Mouse (Mus musculus) kidney, adult 2 months (tissue): ENCODE data around the gene Cd244a. TPM values are rescaled to one million over a fixed set of nuclear protein-coding genes. Genes with fewer than 3 reads are reported as not detected.

Source experiments
- DNase-seq: peaks from one replicate; pipeline ENCODE4 v3.0.0; 2021
- H3K27ac ChIP-seq: fragments of 200-500 bp; 2 replicates; pipeline ENCODE4 v1.5.1; 2012; ENCODE audit warnings: low read depth, low read length, control low read depth, inconsistent platforms; ENCODE audit not compliant: insufficient read depth
- H3K27me3 ChIP-seq: fragments of 200-500 bp; replicated peaks from 2 replicates; pipeline ENCODE4 v1.6.1; 2012; ENCODE audit warnings: mild to moderate bottlenecking, moderate library complexity, low read length, inconsistent platforms; ENCODE audit not compliant: control insufficient read depth, insufficient read depth
- H3K36me3 ChIP-seq: fragments of 200-500 bp; 2 replicates; pipeline ENCODE4 v1.6.1; 2012; ENCODE audit warnings: mild to moderate bottlenecking, moderate library complexity, low read length, inconsistent platforms; ENCODE audit not compliant: control insufficient read depth, insufficient read depth
- H3K4me1 ChIP-seq: fragments of 200-500 bp; 2 replicates; pipeline ENCODE4 v1.6.1; 2011; ENCODE audit warnings: low read length; ENCODE audit not compliant: control insufficient read depth, insufficient read depth
- H3K4me3 ChIP-seq: fragments of 200-500 bp; 2 replicates; pipeline ENCODE4 v1.5.1; 2011; ENCODE audit warnings: mild to moderate bottlenecking, low read depth, low read length, control low read depth; ENCODE audit not compliant: insufficient read depth
- CTCF ChIP-seq: fragments of 200-500 bp; conservative IDR thresholded peaks from 2 replicates; pipeline ENCODE4 v1.5.1; 2011; ENCODE audit warnings: low read depth, mild to moderate bottlenecking, control low read depth, low read length, moderate library complexity, mixed read lengths; ENCODE audit not compliant: insufficient read depth, insufficient read length
- POLR2A ChIP-seq: fragments of 200-500 bp; IDR thresholded peaks from one replicate; pipeline ENCODE4 v1.6.1; 2011; ENCODE audit warnings: low read depth, low read length, control low read depth
- WGBS: fragments of 180-500 bp; shearing (Covaris S2); methylation state at CpG from one replicate; pipeline ENCODE4 v1.1.7; 2018; 5-methylcytosine and 5-hydroxymethylcytosine counted together
- polyA plus RNA-seq: library from polyadenylated mRNA; depleted of rRNA; stranded (reverse); fragments of >200 nt; gene quantifications from 2 replicates; pipeline ENCODE4 v1.2.3, GENCODE M21; 2012

The Cd244a gene
- polyA plus RNA-seq, 1 experiment, result 0.53 TPM

DNA sequence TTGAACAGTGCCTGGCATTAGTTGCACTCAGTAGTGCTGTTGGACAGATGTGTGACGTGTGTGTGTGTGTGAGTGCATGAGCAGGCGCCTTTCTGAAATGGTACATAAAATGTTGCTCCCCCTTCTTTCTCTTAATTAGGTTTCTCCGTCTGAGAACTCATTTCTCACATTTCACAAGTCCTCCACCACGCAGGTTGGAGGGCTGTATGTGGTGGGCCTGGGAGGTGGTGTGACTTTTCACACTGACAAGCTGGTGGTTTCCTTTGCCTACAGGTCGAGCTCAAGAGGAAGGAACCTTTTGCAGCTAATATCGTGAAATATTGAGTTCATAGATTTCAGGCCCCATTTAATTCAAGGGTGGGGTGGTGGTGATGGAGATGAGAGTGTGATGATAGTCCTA, 70.2 kb downstream of the Cd244a start:
- H3K4me1 ChIP-seq, result no peaks in the 10 kb centered on the region
- no peak for DNase-seq
- H3K36me3 ChIP-seq, result no peaks in the 10 kb centered on the region
- no peaks in the 10 kb centered on the region for H3K27me3 ChIP-seq
- no peak for TF ChIP-seq POLR2A
- TF ChIP-seq CTCF, result no peak
- no peak overlapping the region for H3K27ac ChIP-seq
- no peak overlapping the region for H3K4me3 ChIP-seq
- 33% methylated on average over 6 of the region's 6 CpGs for WGBS

DNA sequence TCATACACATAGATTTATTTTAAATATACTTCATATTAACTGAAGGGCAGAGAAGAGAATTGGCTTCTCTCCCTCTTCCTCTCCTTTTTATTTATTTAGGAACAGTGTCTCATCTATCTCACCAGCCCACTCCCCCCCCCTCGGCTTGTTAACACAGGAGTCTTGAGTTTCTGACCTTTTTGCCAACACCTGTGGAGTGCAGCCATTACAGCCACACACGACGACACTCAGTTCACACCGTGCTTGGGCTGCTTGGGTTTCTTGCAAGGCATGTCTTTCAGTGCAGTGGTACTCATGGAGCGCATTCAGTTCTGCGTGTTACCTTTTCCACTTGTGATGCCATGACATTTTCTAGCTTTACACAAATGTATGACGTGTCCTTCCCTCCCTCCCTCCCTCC, 71.0 kb downstream of the Cd244a start:
- Histone ChIP-seq H3K27me3 (no peaks in the 10 kb centered on the region), H3K4me1 (no peaks in the 10 kb centered on the region), H3K36me3 (no peaks in the 10 kb centered on the region), H3K27ac (no peak overlapping the region), H3K4me3 (no peak overlapping the region)
- no peak for DNase-seq
- 37% methylated on average over 7 of the region's 7 CpGs for whole genome bisulfite sequencing
- no peak for TF ChIP-seq CTCF
- no peak for TF ChIP-seq POLR2A

DNA sequence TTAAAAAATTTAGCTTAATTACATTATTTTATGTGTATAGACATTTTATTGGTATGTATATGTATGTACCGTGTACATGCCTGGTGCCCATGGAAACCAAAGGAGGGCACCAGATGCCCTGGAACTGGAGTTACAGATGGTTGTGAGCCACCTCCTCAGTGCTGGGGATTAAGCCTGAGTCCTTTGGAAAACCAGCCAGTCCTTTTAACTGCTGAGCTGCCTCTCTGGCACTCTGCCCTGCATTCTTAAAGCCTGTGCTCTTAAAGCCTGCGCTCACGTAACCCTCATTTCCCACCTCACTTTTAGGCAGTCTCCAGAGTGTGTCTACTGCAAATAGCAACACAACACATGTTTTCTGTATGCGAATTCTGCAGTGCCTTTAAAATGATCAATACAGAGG, 71.9 kb downstream of the Cd244a start:
- Histone ChIP-seq H3K36me3 (no peaks in the 10 kb centered on the region), H3K27me3 (no peaks in the 10 kb centered on the region), H3K27ac (no peak overlapping the region), H3K4me3 (no peak overlapping the region), H3K4me1 (no peaks in the 10 kb centered on the region)
- no peak for DNase-seq
- TF ChIP-seq POLR2A (no peak), CTCF (no peak)
- WGBS, result 76% methylated on average over 4 of the region's 4 CpGs

DNA sequence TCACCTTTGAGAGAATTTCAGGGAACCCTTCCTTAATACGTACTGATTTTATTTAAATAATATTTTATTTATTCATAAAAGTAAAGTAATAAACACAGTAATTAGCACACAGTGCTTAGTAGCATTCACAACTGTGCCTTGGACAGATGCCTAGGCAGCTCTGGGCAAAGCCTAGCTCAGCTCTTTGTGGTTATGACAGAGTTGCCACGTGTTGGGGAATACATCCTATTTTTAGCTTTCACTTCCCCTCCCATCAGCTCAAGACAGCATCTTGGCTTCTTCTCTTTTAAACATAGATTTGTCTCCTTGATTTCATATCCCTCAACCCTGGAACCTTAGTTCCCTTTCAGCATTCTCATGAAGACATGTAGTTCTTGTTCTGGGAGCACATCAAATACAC, 72.5 kb downstream of the Cd244a start:
- Histone ChIP-seq H3K4me3 (no peak overlapping the region), H3K36me3 (no peaks in the 10 kb centered on the region), H3K4me1 (no peaks in the 10 kb centered on the region), H3K27ac (no peak overlapping the region), H3K27me3 (no peaks in the 10 kb centered on the region)
- DNase-seq, result peak; percentile 20
- WGBS, result 64% methylated on average over 2 of the region's 2 CpGs
- TF ChIP-seq CTCF, result no peak
- TF ChIP-seq POLR2A, result no peak

DNA sequence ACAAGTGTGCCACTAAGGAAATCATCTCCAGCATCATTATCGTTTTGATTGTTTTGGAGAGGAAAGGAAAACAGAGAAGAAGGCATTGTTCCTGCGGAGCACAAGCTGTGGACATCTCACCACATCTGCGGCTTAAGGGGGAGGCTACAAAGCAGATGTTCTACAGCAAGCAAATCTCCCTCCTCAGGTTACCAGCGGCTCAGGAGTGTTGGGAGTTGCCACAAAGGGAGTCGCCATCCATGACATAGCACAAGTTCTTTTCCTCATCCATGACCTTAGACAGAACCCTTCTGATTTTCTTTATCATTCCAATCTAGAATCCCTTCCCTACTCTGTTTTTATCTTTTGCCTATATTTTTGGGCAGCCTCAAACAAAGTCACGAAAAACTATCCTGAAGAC, 76.7 kb downstream of the Cd244a start:
- Histone ChIP-seq H3K4me1 (no peaks in the 10 kb centered on the region), H3K27ac (no peak overlapping the region), H3K4me3 (no peak overlapping the region), H3K36me3 (no peaks in the 10 kb centered on the region), H3K27me3 (no peaks in the 10 kb centered on the region)
- DNase-seq, result no peak
- TF ChIP-seq CTCF, result no peak
- TF ChIP-seq POLR2A, result no peak
- 30% methylated on average over 6 of the region's 6 CpGs for WGBS

DNA sequence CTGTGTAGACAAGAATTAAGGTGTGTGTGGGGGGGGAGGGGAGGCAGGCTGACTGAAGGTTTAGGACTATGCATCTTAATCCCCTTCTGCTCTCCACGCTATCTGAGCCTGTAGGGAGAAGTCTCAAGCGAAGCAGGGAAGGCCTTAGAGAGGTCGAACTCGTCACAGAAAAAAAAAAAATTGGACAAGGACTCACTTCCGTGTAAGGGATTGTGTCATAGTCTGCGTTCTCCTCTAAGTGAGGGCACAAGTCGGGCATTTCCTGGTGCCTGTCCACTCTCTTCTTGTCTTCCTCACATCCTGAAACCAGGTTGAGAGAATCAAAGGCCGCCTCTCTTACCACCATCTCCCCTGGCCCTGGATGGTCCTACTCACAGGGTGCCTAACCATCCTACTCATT, 78.1 kb downstream of the Cd244a start:
- no peak overlapping the region for H3K27ac ChIP-seq
- TF ChIP-seq POLR2A, result no peak
- no peak for TF ChIP-seq CTCF
- H3K4me1 ChIP-seq, result no peaks in the 10 kb centered on the region
- no peaks in the 10 kb centered on the region for H3K36me3 ChIP-seq
- H3K4me3 ChIP-seq, result no peak overlapping the region
- 64% methylated on average over 8 of the region's 8 CpGs for WGBS
- no peak for DNase-seq
- H3K27me3 ChIP-seq, result no peaks in the 10 kb centered on the region

DNA sequence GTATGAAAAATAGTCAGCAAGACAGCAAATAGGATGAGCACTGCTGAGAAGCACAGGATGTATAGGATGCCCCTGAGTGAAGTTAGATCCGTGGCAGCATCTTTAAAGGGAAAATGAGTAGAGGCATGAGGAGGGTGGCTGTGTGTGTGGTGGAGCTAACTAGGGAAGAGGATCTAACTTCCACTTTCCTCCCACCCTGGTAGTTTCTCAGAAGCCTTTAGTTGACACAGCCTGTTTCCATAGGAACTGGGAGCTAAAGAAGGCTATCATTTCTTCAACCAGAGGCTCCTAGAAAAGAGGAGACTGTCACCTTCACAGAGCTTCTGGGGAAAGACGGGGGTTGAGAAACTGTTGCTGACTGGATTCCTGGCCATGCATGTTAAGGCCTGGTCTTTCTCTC, 79.7 kb downstream of the Cd244a start:
- no peaks in the 10 kb centered on the region for H3K4me1 ChIP-seq
- no peak for TF ChIP-seq CTCF
- 51% methylated on average over 2 of the region's 2 CpGs for WGBS
- no peak overlapping the region for H3K4me3 ChIP-seq
- H3K36me3 ChIP-seq, result no peaks in the 10 kb centered on the region
- no peak for DNase-seq
- no peaks in the 10 kb centered on the region for H3K27me3 ChIP-seq
- no peak overlapping the region for H3K27ac ChIP-seq

DNA sequence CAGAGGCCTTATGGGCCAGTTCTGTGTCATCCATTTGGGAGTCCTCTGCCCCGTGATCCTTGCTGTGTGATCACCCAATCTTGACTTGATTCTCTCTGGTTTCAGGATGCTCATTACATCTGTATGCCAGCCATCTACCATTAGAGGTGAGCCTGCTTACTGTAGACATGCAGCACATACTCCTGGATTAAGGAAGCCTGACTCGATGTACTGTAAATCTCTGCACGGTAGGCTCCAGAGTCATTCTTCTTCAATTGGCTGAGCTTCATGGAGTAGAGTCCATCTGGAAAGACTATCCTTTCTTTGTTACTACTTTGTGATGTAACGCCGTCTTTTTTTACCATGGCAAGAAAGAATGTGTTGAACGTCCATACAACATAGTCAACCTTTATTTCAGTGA, 81.8 kb downstream of the Cd244a start:
- 92% methylated on average over 6 of the region's 6 CpGs for WGBS
- Histone ChIP-seq H3K4me1 (no peaks in the 10 kb centered on the region), H3K36me3 (no peaks in the 10 kb centered on the region), H3K27me3 (no peaks in the 10 kb centered on the region), H3K4me3 (no peak overlapping the region), H3K27ac (no peak overlapping the region)
- DNase-seq, result no peak
- TF ChIP-seq CTCF, result no peak
- no peak for TF ChIP-seq POLR2A
